ENCODE assay signal across 18 mouse cellular contexts in the genomic region with DNA sequence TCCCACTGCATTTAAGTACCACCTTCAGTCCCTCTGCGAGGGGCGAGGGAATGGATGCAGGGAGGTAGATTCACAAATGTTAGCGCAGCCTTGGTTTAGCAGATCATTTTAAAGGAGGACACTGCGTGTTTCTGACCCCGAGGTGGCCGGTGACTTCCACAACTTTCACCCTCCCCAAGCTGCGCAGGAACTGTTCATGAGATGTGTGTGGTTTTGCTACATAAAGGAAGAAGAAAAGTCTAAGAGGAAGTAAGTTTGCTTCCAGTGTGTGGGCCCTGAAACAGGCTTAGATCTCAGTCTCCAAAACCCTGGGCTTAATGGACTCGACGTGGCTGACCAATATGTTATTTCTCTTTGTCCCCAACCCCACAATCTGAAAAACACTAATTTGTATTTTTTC. TPM values are rescaled to one million over a fixed set of nuclear protein-coding genes. Genes with fewer than 3 reads are reported as not detected.
DNase-seq lines count a peak whose midpoint lies in the region; ATAC-seq and TF ChIP-seq lines count a peak whose summit lies in the region.
"Had no signal": no experiment of that assay in that cellular context is flagged by ENCODE, and none has a peak within 500 bp of the region (broad histone marks: within the 10 kb centered on the region; RNA-seq: fewer than 3 reads in every experiment).

No protein-coding gene starts in this region.

- no peaks in the 10 kb centered on the region for H3K9me3 ChIP-seq in lung, postnatal 0 days (ENCODE audit: low read length)
- H3K9me3 ChIP-seq: hindbrain, embryonic 13.5 days; lung, embryonic 15.5 days; midbrain, embryonic 12.5 days had no signal

- WGBS in heart, adult 2 months = 85% methylated on average over 9 of the region's 9 CpGs
- WGBS in lung, postnatal 0 days = 76% methylated on average over 9 of the region's 9 CpGs

- H3K27me3 ChIP-seq in heart, adult 2 months (ENCODE audit: control insufficient read depth, insufficient read depth, low read length) = no peaks in the 10 kb centered on the region
- no peaks in the 10 kb centered on the region for H3K27me3 ChIP-seq in lung, postnatal 0 days (replicated peaks; ENCODE audit: insufficient read depth, low read length)
- H3K27me3 ChIP-seq: midbrain, embryonic 12.5 days had no signal

- TF ChIP-seq POLR2A in heart, adult 2 months (IDR thresholded peaks at IDR 0.05; ENCODE audit: insufficient read depth, low read depth, low read length) = peak; percentile 33; the same call in 1 of the 2 replicates

- peaks cover 58% of the 10 kb centered on the region for H3K4me1 ChIP-seq in heart, adult 2 months (ENCODE audit: control insufficient read depth, insufficient read depth, low read length)
- H3K4me1 ChIP-seq in lung, postnatal 0 days (ENCODE audit: insufficient read depth, low read depth, low read length) = peaks cover 26% of the 10 kb centered on the region; the same call in 1 of the 2 replicates

- no peak overlapping the region for H3K4me2 ChIP-seq in lung, postnatal 0 days (replicated peaks; ENCODE audit: low read depth, low read length)
- H3K4me2 ChIP-seq: hindbrain, embryonic 13.5 days; lung, embryonic 15.5 days; midbrain, embryonic 12.5 days had no signal

- intact Hi-C loops in heart, adult 2 months (cut with DNase I) = loop anchor here (5.0 kb wide), 1 partner anchor 34 kb away; no protein-coding TSS in a partner anchor

- peak in 1 of 2 experiments; percentile 33 for DNase-seq in heart, adult 2 months
- DNase-seq in heart, adult 8-10 months (ENCODE audit: low spot score) = no peak
- peak; percentile 34 for DNase-seq in thymus, postnatal 0 days (ENCODE audit: low spot score)
- no peak for DNase-seq in thymus, postnatal 25 days
- DNase-seq in ovary, adult 18-20 months (ENCODE audit: low spot score) = no peak
- DNase-seq in lung, postnatal 0 days (ENCODE audit: low spot score) = no peak
- DNase-seq: adrenal gland, adult 2 months; cerebellum, adult 18-20 months; gastrocnemius, postnatal 25 days; kidney, postnatal 36 days; right cerebral cortex, postnatal 25 days had no signal

- peaks cover 9% of the 10 kb centered on the region for H3K79me2 ChIP-seq in heart, adult 2 months (replicated peaks; ENCODE audit: control insufficient read depth, insufficient read depth, low read length)

- peak overlapping the region; percentile 17; the same call in 1 of the 2 replicates for H3K27ac ChIP-seq in heart, adult 2 months
- no peak overlapping the region for H3K27ac ChIP-seq in lung, postnatal 0 days (ENCODE audit: low read length)
- H3K27ac ChIP-seq: hindbrain, embryonic 13.5 days; lung, embryonic 15.5 days; midbrain, embryonic 12.5 days had no signal

- H3K36me3 ChIP-seq in heart, adult 2 months (ENCODE audit: control insufficient read depth, insufficient read depth, low read length) = peaks cover 47% of the 10 kb centered on the region
- H3K36me3 ChIP-seq in lung, postnatal 0 days (ENCODE audit: insufficient read depth, low read length) = peaks cover 18% of the 10 kb centered on the region; the same call in 1 of the 2 replicates
- H3K36me3 ChIP-seq: hindbrain, embryonic 13.5 days; lung, embryonic 15.5 days; midbrain, embryonic 12.5 days had no signal

- ATAC-seq in granulocyte monocyte progenitor cell, adult 5-6 weeks (replicated peaks; ENCODE audit: poor library complexity, severe bottlenecking) = peak; percentile 61
- peak; percentile 51 for ATAC-seq in megakaryocyte progenitor cell, adult 5-6 weeks (replicated peaks; ENCODE audit: poor library complexity)
- no peak for ATAC-seq in lung, postnatal 0 days

- TF ChIP-seq EP300 in heart, adult 2 months (IDR thresholded peaks at IDR 0.05; ENCODE audit: insufficient read depth, low read depth, low read length) = no peak
- TF ChIP-seq EP300 in lung, postnatal 0 days (IDR thresholded peaks at IDR 0.05) = no peak

- H3K9ac ChIP-seq in heart, adult 2 months (ENCODE audit: low read depth, low read length) = no peak overlapping the region
- no peak overlapping the region for H3K9ac ChIP-seq in lung, postnatal 0 days (replicated peaks; ENCODE audit: low read depth)
- H3K9ac ChIP-seq: hindbrain, embryonic 13.5 days; lung, embryonic 15.5 days; midbrain, embryonic 12.5 days had no signal

- H3K4me3 ChIP-seq in heart, adult 2 months = no peak overlapping the region
- no peak overlapping the region for H3K4me3 ChIP-seq in lung, postnatal 0 days (ENCODE audit: low read depth, low read length)
- H3K4me3 ChIP-seq: erythroblast, embryonic 14.5 days; hindbrain, embryonic 13.5 days; lung, embryonic 15.5 days; midbrain, embryonic 12.5 days had no signal

- TF ChIP-seq CTCF in heart, adult 2 months (IDR thresholded peaks at IDR 0.05) = no peak
- no peak for TF ChIP-seq CTCF in lung, postnatal 0 days (IDR thresholded peaks at IDR 0.05)

RNA-seq across cellular contexts. Expression of gene Zbtb16, which starts 14.6 kb away (rescaled TPM):
- 100 to 1,000 TPM; 149 to 150 TPM for total RNA-seq in heart, adult 2 months (2021)
- polyA plus RNA-seq in heart, adult 2 months (2012; rRNA removed) = 15.7 and 23.7 TPM in 2 replicates
- total RNA-seq in heart, adult 8-10 months (2022) = 100 to 1,000 TPM; 105 to 204 (median 152) TPM
- 1.4 and 1.6 TPM in 2 replicates for polyA plus RNA-seq in thymus, postnatal 0 days (2015; fragmentation: Nextera tagmentation; extraction: Ambion mirVana)
- 6.3 and 10.0 TPM in 2 replicates for total RNA-seq in granulocyte monocyte progenitor cell, adult 5-6 weeks (2014; fragmentation: Nextera tagmentation)
- 7.0 and 10.1 TPM in 2 replicates for total RNA-seq in granulocyte monocyte progenitor cell, adult 5-6 weeks (2017)
- total RNA-seq in megakaryocyte progenitor cell, adult 5-6 weeks (2015) = 4.7 and 5.8 TPM in 2 replicates
- 4.7 and 5.2 TPM in 2 replicates for total RNA-seq in megakaryocyte progenitor cell, adult 5-6 weeks (2017)
- polyA plus RNA-seq in lung, postnatal 0 days (2015; fragmentation: Nextera tagmentation; extraction: Ambion mirVana) = 3.9 and 19.7 TPM in 2 replicates
- polyA plus RNA-seq: C2C12 had no signal

Comparison
In these comparisons a context has a peak if more than half of its experiments do, and no peak if none do; other contexts are left out.
1. RNA of gene Zbtb16, which starts 14.6 kb away (total RNA-seq): 105 to 204 TPM in heart, adult 8-10 months and 149 to 150 TPM in heart, adult 2 months; 6.3 to 10.1 TPM in granulocyte monocyte progenitor cell, adult 5-6 weeks and 4.7 to 5.8 TPM in megakaryocyte progenitor cell, adult 5-6 weeks; every median in the first group is over 4 times any median in the second.